Mouse (Mus musculus) limb, embryonic 14.5 days (tissue): ENCODE measurements at regions not wholly inside any gene's neighbourhood (a gene's known extent, or its start where the extent isn't known, plus 50 kb on each side); places are given as distances from the start of the nearest gene placed in this dataset.

Source experiments
- ATAC-seq: fragments of 200-750 bp; cut with Nextera tagmentation; 2 replicates; pipeline ENCODE4 v1.8.0; 2017; ENCODE audit warnings: low read depth, moderate number of reproducible peaks, moderate TSS enrichment; ENCODE audit not compliant: low FRiP score
- DNase-seq: peaks from one replicate; pipeline ENCODE4 v3.0.0-alpha.2; 2015; ENCODE audit warnings: low spot score
- H3K27ac ChIP-seq: fragments of 300-500 bp; sonication (generic); replicated peaks from 2 replicates; pipeline ENCODE4 v1.5.1; 2014; ENCODE audit warnings: low read depth, mild to moderate bottlenecking, low read length, moderate library complexity, mixed read lengths
- H3K27me3 ChIP-seq: fragments of 300-500 bp; sonication (generic); 2 replicates; pipeline ENCODE4 v1.6.1; 2014; ENCODE audit warnings: low read length, mixed read lengths; ENCODE audit not compliant: control insufficient read depth, insufficient read depth
- H3K36me3 ChIP-seq: fragments of 300-500 bp; sonication (generic); 2 replicates; pipeline ENCODE4 v1.6.1; 2014; ENCODE audit warnings: mild to moderate bottlenecking, low read length, moderate library complexity, mixed read lengths; ENCODE audit not compliant: control insufficient read depth, insufficient read depth
- H3K4me1 ChIP-seq: fragments of 300-500 bp; sonication (generic); 2 replicates; pipeline ENCODE4 v1.6.1; 2014; ENCODE audit warnings: antibody characterized with exemption, low read length, mixed read lengths; ENCODE audit not compliant: control insufficient read depth, insufficient read depth
- H3K4me2 ChIP-seq: fragments of 300-500 bp; sonication (generic); replicated peaks from 2 replicates; pipeline ENCODE4 v1.6.1; 2014; ENCODE audit warnings: low read depth, mild to moderate bottlenecking, low read length, moderate library complexity; ENCODE audit not compliant: severe bottlenecking
- H3K4me3 ChIP-seq: fragments of 300-500 bp; sonication (generic); replicated peaks from 2 replicates; pipeline ENCODE4 v1.5.1; 2014; ENCODE audit warnings: low read length
- H3K9ac ChIP-seq: fragments of 300-500 bp; sonication (generic); 2 replicates; pipeline ENCODE4 v1.6.1; 2014; ENCODE audit warnings: mild to moderate bottlenecking, low read depth, low read length, moderate library complexity; ENCODE audit not compliant: severe bottlenecking
- H3K9me3 ChIP-seq: fragments of 300-500 bp; sonication (generic); 2 replicates; pipeline ENCODE4 v1.6.1; 2016; ENCODE audit warnings: low read length; ENCODE audit not compliant: control insufficient read depth
- POLR2A ChIP-seq: fragments of 200-500 bp; IDR thresholded peaks from 2 replicates; pipeline ENCODE4 v1.8.0; 2012; ENCODE audit warnings: inconsistent platforms, mild to moderate bottlenecking, moderate library complexity, borderline replicate concordance; ENCODE audit not compliant: insufficient read depth, insufficient read length; ENCODE audit errors: extremely low read depth
- WGBS: fragments of 180-500 bp; shearing (Covaris S2); extraction: QIAGEN DNeasy Blood & Tissue Kit; methylation state at CpG from one replicate; pipeline ENCODE4 v1.1.7; 2014; 5-methylcytosine and 5-hydroxymethylcytosine counted together

- 60% methylated on average over 10 of the region's 10 CpGs for WGBS
- no peak for DNase-seq
- Histone ChIP-seq H3K36me3 (no peaks in the 10 kb centered on the region), H3K27ac (no peak overlapping the region), H3K27me3 (no peaks in the 10 kb centered on the region), H3K4me3 (no peak overlapping the region), H3K4me2 (no peak overlapping the region), H3K4me1 (no peaks in the 10 kb centered on the region), H3K9ac (no peak overlapping the region), H3K9me3 (no peaks in the 10 kb centered on the region)
- no peak for ATAC-seq
- no peak for TF ChIP-seq POLR2A
Observed at GRCm38 (mm10) chr2:124764186-124764910, 303.6 kb upstream of the Slc24a5 start.

- Histone ChIP-seq H3K4me1 (no peaks in the 10 kb centered on the region), H3K36me3 (no peaks in the 10 kb centered on the region), H3K27me3 (no peaks in the 10 kb centered on the region), H3K9ac (no peak overlapping the region), H3K4me3 (no peak overlapping the region), H3K4me2 (no peak overlapping the region), H3K9me3 (no peaks in the 10 kb centered on the region), H3K27ac (no peak overlapping the region)
- 93% methylated on average over 6 of the region's 6 CpGs for WGBS
- DNase-seq (no peak), ATAC-seq (no peak)
- TF ChIP-seq POLR2A = no peak
Observed at GRCm38 (mm10) chr2:124769267-124769967, 298.5 kb upstream of the Slc24a5 start.

- H3K4me1 ChIP-seq = no peaks in the 10 kb centered on the region
- 83% methylated on average over 2 of the region's 2 CpGs for WGBS
- DNase-seq (no peak), ATAC-seq (no peak)
- no peak overlapping the region for H3K4me3 ChIP-seq
- no peak overlapping the region for H3K4me2 ChIP-seq
- no peak for TF ChIP-seq POLR2A
- no peak overlapping the region for H3K9ac ChIP-seq
- no peak overlapping the region for H3K27ac ChIP-seq
- no peaks in the 10 kb centered on the region for H3K36me3 ChIP-seq
- no peaks in the 10 kb centered on the region for H3K9me3 ChIP-seq
- no peaks in the 10 kb centered on the region for H3K27me3 ChIP-seq
Observed at GRCm38 (mm10) chr2:124770028-124770427, 297.9 kb upstream of the Slc24a5 start.

- Histone ChIP-seq H3K27me3 (no peaks in the 10 kb centered on the region), H3K4me1 (no peaks in the 10 kb centered on the region), H3K27ac (no peak overlapping the region), H3K9me3 (no peaks in the 10 kb centered on the region), H3K4me2 (no peak overlapping the region), H3K36me3 (no peaks in the 10 kb centered on the region), H3K9ac (no peak overlapping the region), H3K4me3 (no peak overlapping the region)
- WGBS = 51% methylated on average over 11 of the region's 11 CpGs
- no peak for TF ChIP-seq POLR2A
- DNase-seq = no peak
- ATAC-seq = no peak
Observed at GRCm38 (mm10) chr2:124772055-124772708, 295.7 kb upstream of the Slc24a5 start.

GRCm38 (mm10) chr2:124775737-124776136 is 292.2 kb upstream of the Slc24a5 start:
- H3K4me3 ChIP-seq = no peak overlapping the region
- no peaks in the 10 kb centered on the region for H3K4me1 ChIP-seq
- ATAC-seq (no peak), DNase-seq (no peak)
- H3K27ac ChIP-seq = no peak overlapping the region
- WGBS = 77% methylated on average over 3 of the region's 3 CpGs
- H3K27me3 ChIP-seq = no peaks in the 10 kb centered on the region
- H3K36me3 ChIP-seq = no peaks in the 10 kb centered on the region
- no peak overlapping the region for H3K4me2 ChIP-seq
- no peaks in the 10 kb centered on the region for H3K9me3 ChIP-seq
- TF ChIP-seq POLR2A = no peak
- H3K9ac ChIP-seq = no peak overlapping the region
